Mouse (Mus musculus): Measurements from ENCODE around the gene Cwc25.

Gene Cwc25

DNA sequence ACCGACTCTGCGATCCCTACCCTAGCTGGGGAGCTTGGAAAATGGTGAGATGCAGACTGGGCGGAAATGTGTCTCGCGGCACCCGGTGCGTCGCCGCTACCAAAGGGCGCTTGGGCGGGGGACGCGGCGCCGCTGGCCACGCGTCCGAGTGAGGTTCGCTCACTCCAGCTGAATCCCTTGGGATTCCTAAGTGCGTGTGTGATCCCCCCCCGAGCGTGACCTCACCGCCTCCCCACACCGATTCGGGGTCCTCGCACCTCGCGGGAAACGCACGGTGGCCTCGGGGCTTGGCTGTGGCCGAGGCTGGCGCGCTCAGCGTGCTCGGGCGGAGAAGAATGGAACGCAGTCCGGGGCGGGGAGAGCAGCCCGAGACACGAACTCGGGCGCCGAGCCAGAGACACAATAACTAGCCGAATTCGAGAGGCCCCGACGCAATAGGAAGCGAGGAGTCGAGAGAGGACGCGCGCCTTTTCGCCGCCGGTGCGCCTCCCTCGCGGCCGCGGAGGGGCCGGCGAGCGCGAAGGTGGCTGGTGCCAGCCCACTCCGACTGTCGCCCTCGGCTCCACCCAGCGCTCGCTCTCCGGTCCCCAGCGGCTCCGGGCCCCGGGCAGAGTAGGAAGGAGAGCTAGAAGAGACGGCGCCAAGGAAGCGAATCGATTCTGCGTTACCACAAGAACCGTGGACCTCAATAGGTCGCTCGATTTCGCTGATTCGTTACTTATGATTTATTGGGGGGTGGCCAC, 66.2 kb downstream of the Cwc25 start, which contains the start of gene Pcgf2:
Pcgf2 (minus strand) TSS at position 495 of the 743 bp plus-strand sequence.
- DNase-seq (ENCODE audit: low read depth, low spot score): no peak

DNA sequence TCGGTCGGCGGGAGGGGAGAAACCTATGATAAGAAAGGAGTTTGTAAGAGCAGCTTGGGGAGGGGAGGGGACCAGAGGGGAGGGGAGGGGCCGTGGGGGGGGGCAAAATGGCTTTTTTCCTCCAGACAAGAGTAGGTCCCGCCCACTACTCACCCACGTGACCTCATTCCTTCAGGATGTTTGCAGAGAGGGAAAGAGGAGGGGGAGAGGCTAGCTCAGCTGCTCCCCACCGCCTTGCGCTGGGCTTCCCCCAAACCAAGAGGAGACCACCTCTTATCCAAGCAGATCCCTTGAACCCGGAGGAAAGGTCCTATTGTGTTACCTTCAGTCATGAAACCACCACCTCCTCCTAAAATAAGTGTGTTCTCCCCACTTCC, 66.7 kb downstream of the Cwc25 start:
- no peak for DNase-seq (ENCODE audit: low read depth, low spot score)

DNA sequence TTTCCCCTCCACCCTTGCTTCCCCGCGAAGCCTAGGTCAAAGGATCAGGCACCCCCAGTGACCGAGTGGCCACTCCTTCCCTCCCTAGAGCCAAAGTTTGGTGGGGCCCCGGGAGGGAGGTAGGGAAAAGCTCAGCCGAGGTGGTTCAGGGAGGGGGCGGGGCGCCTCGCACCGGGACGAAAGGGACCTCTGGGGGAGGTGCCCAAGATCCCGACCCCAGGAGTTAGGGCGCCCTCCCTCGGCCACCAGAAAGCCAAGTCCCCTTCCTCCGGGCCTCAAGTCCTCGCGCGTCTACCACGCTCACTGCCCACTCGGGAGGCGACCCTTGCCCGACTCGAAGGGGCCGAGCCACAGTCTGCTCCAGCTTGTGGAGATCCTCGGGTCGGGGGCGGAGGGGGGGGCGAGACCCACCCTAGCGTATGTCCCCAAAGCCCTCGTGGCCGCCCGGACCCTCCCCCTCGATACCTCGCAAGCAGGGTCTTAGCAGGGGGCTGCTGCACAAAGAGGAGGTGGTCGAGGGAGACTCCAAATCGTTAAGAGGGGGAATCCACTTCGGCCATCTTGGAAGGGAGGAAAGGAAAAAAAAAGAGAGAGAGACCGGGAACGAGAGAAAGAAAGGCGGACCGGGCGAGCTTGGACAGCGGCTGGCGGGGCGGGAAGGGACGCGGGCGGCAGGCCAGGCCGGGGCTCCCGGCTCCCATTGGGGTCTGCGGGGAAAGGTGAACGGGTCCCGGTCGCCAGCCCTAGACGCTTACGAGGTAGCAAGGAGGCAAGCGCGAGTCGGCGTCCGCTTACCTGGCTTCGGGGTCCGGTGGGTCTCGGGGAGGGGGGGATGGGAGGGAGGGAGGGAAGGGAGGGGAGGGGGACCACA, 67.4 kb downstream of the Cwc25 start:
- DNase-seq (ENCODE audit: low read depth, low spot score): no peak

DNA sequence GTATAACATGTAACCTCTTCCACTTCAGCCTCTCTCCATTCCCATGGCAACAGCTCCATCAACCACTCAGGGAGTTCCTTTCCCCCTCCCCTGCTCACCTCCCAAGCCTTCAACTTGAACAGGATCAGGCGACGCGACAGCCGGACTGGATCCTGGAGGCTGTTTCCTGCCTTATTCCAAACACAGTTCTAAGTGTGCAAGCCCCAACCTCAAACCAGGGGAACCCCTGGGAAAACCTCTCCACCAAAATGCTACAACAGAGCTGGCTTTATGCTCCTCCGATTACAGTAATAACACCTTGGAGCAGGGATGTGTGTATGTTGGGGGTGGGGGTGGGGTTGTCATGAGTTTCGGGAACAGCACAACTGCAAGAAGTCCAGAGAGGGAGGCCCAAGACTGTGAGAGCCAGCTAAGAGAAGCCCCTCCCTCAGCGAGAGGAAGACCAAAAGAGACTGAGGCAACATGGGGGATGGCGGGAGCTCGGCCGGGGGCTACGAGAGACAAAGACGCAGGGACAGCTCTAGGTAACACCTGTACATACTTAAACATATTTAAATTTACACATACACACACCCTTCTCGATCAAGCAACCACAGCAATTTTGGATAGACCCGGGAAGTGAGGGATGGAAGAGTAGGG, 68.3 kb downstream of the Cwc25 start:
- DNase-seq (ENCODE audit: low read depth, low spot score): no peak

DNA sequence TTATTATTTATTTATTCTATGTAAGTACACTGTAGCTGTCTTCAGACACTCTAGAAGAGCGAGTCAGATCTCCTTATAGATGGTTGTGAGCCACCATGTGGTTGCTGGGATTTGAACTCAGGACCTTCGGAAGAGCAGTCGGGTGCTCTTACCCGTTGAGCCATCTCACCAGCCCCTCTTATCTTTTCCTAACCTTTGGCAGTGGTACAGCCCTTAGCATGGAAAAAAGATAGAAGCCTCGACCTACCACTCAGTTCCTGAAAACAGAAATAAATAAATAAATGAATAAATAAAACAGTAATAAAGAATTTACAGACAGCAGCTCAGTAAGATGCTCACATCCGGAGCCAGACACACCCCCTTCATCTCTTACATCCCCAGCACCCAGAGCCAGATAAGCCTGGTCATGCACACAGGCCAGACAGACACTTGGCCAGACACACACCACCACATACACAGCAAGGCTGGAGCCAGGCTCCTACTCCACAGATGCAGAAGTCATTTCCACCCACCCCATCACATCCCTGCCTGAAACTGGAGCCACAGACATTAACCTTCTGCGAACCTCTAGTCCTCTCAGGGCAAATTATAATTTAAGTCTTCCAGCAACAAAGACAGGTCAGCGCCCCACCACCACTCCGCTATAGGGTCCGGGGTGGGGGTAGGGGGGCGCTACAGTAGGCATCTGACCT, 69.0 kb downstream of the Cwc25 start:
- DNase-seq (ENCODE audit: low read depth, low spot score): no peak

DNA sequence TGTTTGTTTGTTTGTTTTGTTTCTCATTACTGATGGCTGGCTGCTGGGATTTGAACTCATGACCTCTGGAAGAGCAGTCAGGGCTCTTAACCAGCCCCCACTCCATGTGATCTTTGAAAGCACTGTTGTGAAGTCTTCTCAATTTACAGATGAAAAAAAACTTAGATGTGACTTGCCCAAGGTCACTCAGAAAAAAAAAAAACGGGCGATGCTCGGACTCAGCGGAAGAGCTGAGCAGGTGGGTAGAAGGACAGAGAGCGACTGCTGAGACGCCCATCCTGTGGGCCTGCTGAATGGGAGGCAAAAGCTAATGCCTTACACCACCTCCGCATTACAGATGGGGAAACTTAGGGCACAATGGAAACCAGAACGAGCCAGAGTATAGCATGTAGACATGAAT, 69.7 kb downstream of the Cwc25 start:
- no peak for DNase-seq (ENCODE audit: low read depth, low spot score)

DNA sequence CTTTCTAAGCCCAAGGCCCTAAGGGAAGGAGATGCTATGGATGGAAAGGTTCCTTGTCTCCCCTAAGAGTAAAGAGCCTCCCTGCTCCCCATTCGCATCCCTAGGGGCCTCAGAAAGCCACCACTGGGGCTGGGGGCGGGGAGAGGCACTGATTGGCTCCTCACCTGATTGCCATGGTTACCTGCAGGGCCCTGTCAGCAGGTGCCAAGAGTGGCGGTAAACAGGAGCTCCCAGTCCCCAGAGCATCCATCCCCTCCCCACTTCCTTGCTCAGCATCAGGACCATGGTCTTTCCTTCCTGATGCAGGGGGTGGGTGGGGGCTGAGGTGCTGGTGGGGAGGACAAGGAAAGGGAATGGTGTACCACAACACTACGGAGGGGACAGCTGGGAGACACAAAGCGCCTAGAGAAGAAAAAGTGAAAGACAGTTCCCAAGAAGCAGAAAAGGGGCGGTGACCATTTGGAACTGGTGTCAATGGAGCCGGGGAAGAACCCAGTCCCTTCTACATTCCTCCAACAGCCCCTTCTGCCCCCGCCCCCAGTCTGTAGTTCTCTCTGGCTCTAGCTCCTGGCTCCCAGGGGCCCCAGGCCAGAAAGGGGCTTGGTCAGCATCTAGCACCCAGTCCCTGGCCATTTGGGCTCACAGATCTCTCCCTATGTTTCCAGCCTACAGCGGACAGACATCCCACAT, 70.5 kb downstream of the Cwc25 start:
- DNase-seq (ENCODE audit: low read depth, low spot score): no peak

All from c-Kit-negative CD71-positive TER-119-positive erythroid progenitor cells, embryonic 14.5 days (primary cell).